Mouse (Mus musculus) heart, adult 11 months (tissue): ENCODE measurements around the gene Pck1.

ENCODE experiments used
- DNase-seq: peaks from one replicate; pipeline ENCODE4 v3.0.0; 2022

Pck1 gene

GRCm38 (mm10) chr2:173207051-173207450 lies 54.2 kb downstream of the Pck1 start:
- peak; percentile 69 for DNase-seq
